Mouse (Mus musculus) heart, adult 18-20 months (tissue): ENCODE results near the gene Fkbp2. TPM values are rescaled to one million over a fixed set of nuclear protein-coding genes. Genes with fewer than 3 reads are reported as not detected.
A peak's percentile ranks its signal among the peaks of the same experiment; 100 is the strongest.
"Not testable (repeated sequence)": the region's sequence is repeated elsewhere in the genome, so short reads cannot be mapped to it uniquely, and the experiment has no call there.

Experiments
- DNase-seq, 2 experiments: peaks; one replicate each; pipeline ENCODE4 v3.0.0; 2021 to 2022; ENCODE audit warnings: mixed read lengths in 1 of 2
- total RNA-seq, 2 experiments: library from RNA; stranded (reverse); gene quantifications; 2 replicates each; pipeline ENCODE4 v1.2.3; 2021

Gene Fkbp2
- total RNA-seq, 2 experiments from 2014 or later, result 18.9 to 19.1 TPM

DNA sequence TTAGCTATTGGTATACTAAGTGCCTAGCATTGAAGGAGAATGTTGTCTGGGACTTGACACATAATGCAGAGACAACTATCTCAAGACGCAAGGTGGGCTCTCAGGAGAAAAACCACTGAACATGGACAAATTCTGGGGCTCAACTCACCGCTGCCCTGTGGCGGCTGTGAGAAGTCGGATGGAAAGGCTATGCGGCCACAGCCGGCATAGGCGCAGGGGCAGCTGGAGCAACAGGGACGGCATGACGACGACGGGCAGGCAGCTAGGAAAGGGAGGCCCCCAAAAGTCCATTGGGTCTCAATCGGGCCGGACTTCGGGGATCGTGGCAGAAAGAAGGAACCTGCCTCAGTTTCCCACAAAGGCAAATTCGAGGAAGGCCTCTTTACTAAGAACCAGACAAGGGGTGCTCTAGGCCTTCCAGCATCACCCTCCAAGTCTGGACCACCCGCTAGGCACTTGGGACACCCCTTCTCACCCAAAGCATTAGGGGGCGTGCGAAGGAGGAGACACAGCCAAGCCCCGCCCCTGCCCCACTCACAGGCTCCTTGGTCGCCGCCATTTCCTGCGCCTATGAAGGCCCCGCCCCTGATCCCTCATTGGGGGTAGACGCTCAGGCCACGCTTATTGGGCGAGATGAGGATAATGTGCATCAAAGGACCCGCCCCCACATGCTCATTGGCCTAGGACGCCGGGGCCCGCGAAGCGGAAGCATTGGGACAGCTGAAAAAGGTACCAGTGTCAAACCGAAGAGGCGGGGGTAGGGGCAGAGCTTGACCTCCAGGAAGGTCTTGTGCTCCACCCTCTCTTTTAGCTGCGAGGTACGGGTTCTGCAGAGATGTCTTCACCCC lies 11.9 kb upstream of the Fkbp2 start, which contains the start of gene Dnajc4:
TSS of gene Dnajc4 (minus strand) at position 562 of the 848 bp plus-strand sequence.
- peak; percentile 96 to 98 for DNase-seq

DNA sequence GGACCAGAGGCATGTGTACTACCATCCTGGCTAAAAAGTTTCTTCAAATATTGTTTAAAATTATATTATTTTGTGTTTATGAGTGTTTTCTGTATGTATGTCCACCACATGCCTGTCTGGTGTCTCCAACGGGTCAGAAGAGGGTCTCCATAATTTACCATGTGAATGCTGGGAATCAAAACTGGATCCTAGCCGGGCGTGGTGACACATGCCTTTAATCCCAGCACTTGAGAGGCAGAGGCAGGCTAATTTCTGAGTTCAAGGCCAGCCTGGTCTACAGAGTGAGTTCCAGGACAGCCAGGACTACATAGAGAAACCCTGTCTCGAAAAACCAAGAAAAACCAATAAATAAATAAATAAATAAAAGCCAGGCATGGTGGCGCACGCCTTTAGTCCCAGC lies 10.9 kb upstream of the Fkbp2 start:
- DNase-seq, result not testable (repeated sequence)

DNA sequence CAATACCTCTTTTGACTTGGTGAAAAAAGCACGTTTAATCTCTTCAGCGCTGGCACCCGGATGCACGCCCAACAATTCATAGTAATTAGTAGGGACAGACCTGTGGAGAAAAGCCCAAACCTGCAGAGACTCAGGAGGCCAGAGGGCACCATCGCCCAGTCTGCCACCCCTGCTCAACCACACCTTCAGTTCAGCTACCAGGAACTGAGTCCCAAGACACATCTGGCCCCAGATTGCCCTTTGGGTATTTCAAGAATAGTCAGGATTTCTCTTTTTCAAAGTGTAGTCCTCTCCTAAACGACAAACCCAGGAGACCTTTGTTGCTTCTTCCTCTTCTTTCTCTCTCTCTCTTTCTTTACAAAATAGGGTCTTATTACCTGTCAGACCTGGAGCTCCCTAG lies 10.4 kb upstream of the Fkbp2 start:
- no peak for DNase-seq

DNA sequence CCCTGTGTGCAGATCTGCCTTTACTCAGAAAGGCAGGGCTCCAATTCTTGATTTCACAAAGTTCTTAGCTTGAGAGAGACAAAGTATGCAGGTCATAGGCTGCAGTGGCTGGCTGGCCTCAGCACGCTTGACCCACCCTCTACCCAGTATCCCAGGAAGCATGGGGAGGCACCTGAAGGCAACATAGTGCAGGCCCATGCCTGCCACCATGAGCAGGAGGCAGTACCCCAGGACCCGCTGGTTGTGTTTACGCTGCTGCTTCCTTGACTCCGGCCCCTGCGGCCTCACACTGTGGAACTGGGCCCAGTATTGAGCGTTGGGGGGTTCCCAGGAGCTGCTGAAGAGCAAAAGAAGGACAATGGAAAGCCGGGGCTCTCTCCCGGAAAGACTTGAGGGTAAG lies 8.9 kb upstream of the Fkbp2 start:
- no peak for DNase-seq

DNA sequence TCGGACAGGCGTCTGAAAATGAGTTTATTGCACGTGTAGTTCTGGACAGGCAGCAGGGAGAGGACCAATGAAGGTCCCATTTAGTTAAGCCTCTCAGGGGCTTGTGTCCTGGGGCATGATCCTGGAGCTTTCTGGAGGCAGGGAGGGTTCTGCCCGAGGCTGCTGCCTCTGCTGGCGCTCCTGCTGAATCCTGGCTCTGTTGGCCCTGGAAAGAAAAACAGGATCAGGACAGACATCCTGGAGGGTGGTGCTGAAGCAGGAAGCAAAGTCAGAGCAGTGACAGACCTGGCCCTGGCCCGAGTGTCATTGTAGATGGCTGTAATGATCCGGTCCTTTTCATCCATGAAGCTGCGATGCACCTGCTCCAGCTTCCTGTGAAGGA lies 7.6 kb upstream of the Fkbp2 start:
- DNase-seq, result no peak

DNA sequence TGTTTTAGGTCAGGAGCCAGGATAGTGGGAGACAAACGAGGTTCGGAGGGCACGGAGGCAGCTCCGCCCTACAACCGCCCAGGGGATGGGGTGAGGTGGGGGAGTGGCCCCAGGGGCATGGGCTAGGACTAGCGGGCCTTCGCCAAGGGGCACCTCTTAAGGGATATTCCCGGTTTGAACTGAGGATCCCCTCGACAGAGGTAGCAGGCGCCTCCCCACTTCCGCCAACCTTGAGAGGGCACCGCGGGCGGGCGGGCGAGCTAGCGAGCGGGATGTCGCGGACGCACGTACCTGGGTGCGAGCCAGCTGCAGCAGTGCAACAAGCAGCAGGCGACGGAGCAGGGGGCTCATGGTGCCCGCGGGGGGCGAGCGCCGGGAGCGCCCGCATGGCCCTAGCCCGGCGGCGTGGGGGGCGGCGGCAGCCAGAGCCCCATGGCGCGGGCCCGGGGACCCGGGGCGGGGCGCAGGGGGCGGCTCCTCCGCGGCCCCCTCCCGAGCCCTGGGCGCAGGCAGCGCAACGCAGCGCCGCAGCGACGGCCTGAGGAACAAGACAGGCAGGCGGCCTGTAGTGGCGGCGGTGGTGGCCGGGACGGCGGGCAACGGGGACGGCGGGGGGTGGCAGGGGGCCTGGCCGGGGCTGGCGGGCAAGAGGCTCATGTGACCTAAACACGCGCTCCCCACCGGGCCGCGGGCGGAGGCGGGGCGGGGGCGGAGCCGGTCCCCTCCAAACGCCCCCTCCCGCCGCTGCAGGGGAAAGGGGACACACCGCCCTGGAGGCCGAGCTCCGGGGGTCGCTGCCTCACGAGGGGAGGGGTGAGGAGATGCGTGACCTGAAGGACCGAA lies 7.0 kb upstream of the Fkbp2 start, which contains the start of gene Vegfb:
TSS of gene Vegfb (minus strand) at position 591 of the 843 bp plus-strand sequence.
- DNase-seq, result peak; percentile 81

DNA sequence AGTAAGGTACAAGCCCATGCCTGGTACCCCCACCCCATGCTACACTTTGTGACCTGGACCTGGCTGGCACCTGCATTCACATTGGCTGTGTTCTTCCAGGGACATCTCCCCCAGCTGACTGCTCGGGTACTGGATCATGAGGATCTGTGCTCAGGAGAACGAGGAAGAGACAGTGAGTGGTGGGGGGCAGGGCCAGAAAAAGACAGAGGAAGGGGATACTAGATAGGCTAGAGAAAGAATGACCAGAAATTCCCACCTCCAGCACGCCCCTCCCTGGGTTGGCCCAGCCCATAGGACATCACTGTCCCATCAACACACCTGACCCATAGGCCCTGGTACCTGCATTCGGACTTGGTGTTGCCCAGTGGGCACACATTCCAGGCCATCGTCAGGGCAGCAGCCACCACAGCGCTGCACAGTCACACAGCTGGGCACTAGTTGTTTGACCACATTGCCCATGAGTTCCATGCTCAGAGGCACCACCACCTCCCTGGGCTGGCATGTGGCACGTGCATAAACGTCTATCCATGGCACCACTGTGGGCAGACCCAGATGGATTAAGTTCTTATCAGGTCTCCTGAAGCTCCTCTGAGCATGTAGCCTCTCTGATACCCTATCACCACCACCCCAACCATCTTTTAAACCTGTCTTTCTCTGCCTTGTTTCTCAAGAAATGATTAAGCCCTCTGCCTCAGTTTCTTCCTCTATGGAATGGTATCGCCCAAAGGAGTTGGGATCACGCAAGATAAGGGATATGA lies 5.8 kb upstream of the Fkbp2 start:
- DNase-seq, result no peak

DNA sequence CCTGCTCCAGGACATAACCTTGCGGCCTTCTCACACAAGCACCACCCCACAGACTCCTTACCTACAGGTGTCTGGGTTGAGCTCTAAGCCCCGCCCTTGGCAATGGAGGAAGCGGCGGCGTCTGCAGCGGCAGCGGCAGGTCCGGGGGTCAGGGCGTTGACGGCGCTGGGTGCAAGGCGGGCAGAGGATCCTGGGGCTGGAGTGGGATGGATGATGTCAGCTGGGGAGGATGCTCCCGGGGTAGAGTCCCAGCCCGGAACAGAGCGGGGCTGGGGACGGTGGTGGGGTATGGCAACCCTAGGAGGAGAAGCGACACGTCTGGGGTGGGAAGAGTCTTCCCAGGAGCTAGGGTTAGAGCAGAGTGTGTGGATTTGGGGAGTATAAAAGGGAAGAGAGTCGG lies 5.0 kb upstream of the Fkbp2 start:
- no peak for DNase-seq

DNA sequence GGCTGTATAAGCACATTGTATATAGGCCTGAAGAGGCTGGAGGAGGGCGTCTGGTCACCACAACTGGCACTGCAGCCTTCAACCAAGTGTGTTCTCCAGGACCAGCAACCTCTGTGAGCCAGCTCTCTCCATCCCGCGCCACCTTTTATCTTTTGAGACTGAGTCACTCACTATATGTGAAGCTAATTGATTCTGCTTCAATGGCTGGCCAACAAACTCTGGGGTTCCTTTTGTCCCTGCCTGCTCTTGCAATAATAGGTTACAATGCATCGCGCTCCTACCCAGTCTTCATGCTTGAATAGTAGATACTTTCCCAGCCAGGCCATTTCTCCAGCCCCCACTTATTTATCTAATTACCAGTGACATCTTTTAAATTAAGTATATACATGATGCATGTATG lies 3.3 kb upstream of the Fkbp2 start:
- no peak for DNase-seq

DNA sequence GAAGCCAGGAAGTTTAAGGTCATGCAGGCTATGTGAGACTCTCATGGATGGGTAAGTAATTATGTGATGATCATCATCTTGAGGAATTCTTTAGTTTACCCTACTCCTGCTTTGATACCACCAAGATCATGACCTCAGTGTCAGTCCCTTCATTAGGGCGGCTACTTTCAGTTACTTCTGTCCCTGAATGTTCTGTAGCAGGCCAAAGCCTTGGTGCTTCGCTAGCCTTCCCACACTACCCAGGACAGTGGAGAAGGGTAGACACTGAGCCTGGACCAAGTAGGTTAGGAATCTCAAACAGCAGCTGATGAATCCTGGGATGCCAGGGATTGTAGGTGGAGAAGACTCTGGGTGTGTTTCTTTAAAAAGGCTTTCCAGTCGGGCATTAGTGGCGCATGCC lies 1.2 kb upstream of the Fkbp2 start:
- DNase-seq, result no peak

DNA sequence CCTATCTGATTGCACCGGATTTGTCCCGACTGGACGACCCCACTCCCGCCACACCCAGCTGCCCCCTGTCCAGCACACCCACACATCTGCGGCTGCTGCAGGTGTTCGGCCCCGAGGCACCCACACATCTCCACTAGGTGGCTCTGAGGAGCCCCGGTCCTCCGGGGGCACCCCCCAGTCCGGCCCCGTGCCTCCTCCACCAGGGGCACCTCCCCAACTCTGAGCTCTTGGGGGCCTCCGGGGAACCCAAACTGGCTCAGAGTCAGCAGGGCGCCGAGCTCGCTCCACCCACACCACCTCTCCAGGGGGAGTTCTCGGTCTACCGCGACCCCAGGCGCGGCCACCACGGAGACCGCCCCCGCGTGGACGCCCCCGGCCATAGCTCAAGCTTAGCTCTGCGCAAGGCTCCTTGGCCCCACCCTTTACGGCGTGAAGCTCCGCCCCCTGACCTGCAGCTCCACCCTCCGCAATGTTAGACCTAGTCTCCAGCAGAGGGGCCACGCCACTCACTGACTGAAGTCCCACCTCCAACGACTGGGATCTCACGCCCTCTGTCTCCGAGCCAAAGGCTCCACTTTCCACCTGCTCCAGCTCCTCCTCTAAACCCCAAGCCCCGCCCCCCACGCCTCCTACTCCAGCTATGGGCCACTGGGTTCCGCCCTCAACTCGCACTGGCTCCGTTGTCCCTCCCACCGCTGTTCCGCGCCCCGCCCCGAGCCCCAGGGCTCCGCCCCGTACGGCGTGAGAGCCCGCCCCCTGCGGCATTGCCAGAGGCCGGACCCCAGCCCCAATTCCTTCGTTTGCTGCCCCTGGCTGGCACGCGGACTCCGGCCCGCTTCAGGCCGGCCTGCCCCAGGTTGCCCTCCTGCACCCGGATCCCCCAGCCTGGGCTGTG lies 568 bp downstream of the Fkbp2 start:
- DNase-seq, result peak; percentile 100

DNA sequence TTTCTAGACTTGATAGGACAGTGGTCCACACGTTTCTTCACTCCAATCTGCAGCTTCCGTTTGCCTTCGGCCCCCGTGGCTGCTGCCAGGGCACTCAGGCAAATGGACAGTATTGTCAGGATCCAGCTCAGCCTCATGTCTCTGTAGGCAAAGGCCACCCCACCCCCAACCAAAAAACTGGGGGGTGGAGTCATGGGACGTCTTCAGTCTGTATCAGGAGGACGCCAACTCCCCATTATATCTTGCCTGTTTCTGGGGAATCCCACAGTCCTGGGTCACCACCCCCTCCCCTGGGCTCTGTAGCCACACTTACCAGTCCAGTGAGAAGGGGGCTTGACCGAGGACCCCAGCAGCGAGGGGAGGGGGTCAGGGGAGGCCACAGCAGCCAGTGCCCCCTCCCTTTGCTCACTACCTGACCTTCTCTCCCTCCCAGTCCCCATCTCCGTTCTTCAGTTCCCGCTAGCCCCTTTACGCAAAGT lies 1.3 kb downstream of the Fkbp2 start:
- peak in 1 of 2 experiments; percentile 53 for DNase-seq

DNA sequence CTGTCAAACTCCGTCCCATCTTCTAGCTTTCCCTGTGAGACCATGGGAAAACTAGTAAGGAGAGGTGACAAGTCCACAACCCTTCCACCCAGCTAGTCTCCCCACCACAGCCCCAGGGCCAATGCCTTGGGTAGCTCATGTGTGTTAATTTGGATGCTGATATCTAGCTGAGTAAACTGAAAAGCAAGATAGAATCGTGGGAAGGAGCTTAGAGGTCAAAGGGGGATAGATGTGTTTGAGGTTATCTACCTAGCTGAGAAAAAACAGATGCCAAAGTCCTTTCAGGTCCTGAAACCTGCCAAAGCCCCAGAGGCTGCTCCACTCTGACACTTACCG lies 1.7 kb downstream of the Fkbp2 start:
- DNase-seq, result no peak

DNA sequence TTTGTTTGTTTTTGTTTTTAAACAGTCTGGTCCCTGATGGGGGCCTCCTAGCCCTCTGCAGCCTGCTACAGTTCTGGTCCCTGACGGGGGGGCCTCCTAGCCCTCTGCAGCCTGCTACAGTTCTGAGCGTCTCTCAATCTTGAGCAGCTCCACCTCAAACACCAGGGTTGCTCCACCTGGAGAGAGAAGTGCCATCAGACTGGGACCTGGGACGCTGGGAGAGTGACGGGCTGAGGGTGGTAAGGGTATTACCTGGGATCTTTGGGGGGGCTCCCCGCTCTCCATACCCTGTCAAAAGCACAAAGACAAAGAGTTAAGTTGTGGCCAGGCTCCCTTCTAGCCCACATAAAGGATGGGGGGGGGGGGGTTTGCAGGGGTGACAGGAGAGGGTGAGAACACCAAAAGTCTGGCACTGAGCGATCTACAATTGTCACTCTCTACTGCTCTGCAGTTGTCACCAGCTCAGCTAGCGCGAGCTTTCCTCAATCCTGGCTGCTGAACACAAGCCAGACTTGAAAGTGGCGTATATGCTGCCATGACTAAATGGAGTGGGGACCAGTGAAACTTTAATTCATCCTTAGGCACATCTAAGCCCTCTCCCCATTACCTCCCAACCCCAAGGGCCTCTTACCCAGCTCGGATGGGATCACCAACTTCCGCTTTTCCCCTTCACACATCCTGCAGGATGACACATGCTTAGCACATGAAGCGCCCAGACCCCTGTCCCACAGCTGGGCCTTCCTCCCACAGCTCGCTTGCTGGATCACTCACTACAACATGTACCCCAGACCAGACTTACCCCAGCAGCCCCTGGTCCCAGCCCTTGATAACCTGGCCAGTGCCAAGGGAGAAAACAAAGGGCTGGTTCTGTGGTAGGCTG lies 2.3 kb downstream of the Fkbp2 start:
- DNase-seq, result no peak

DNA sequence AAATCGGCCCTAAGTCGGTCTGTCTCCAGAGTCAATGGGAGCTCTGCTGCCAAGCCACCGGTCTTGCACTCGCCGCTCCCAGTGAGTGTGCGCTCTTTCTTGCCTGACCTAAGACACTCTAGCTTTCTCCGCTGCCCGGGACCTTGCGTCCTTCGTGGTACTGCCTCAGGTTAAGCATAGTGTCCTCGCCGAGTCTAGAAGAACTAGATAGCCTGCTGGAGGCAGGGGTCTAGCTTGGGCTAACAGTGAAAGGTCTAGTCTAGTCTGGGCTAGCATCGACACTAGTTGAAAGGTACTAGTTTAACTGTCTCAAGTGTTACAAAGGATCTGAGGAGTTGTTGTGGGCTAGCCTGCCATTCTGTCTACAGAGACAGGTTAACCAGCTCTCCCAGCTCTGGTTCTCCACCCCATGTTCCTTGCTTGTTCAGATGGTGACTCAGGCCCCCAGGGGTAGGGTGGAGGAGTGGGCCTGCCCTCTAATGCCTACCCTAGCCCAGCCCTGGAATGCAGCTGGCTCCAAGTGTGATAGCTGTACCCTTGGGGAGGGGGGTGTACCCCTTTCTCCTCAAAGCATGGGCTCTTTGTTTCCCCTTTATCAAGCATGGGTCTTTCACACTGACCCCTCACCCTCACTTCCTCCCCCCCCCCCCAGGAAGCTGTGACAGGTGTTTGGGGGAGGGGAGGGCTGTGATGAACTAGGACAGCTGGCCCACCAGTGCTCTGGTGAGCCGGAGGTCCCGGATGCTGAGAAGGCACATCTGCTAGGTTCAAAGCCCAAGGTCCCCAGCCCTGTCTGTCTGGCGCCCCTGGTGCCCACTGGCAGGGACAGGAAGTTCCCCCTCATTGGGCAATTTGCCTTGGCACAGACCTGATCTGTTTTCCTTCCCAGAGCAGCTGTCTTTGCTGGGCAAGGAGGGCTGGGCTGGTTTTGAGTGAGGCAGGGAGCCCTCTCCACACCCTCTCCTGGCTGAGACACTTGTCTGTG lies 4.5 kb downstream of the Fkbp2 start, which contains the start of gene Plcb3:
TSS of gene Plcb3 (minus strand) at position 934 of the 985 bp plus-strand sequence.
- DNase-seq, result peak; percentile 69 to 80

DNA sequence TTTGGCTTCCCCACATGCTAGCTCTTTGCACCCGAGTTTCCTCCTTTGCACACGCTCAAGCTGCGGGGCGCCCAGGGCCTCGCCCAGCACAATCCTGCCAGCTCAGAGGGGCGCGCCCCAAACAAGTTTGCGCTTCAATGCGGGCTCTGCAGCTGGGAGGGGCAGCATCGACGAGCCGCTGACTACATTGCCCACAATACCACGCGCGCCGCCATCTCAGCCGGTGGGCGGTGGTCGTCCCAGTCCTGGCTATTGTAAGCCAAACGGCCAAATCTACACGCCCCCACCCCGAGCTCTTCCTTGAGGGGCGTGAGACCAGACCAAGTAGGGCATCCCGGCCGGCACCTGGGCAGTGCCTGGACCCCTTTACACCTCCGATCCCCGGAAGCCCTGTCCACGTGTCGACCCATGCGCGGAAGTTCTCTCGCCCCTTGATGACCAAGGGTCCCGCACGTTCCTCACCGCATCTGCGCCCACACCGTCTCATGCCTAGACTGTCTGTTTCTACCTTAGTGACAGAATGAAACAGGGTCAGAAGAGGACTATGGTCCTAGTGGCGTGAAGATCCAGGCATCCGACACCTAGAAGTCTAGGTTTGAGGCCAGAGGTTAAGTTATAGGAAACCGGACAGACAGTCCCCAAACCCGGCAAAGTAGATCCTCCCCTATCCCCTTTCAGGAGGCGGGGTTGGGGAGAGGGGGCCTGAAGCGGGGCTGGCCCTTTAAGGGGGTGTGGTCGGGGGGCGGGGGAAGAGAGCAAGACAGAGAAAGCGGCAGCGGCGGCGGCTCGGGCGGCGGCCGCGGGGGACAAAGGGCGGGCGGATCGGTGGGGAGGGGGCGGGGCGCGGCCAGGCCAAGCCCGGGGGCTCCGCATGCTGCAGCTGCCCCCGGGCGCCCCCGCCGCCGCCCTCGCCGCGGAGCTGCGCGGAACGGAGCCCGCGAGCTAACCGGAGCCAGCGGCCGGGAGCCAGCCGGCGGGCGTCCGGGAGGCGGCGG lies 5.8 kb downstream of the Fkbp2 start, which contains the start of gene Ppp1r14b:
TSS of gene Ppp1r14b (plus strand) at position 758 of the 995 bp plus-strand sequence.
- DNase-seq, result peak; percentile 86 to 89

DNA sequence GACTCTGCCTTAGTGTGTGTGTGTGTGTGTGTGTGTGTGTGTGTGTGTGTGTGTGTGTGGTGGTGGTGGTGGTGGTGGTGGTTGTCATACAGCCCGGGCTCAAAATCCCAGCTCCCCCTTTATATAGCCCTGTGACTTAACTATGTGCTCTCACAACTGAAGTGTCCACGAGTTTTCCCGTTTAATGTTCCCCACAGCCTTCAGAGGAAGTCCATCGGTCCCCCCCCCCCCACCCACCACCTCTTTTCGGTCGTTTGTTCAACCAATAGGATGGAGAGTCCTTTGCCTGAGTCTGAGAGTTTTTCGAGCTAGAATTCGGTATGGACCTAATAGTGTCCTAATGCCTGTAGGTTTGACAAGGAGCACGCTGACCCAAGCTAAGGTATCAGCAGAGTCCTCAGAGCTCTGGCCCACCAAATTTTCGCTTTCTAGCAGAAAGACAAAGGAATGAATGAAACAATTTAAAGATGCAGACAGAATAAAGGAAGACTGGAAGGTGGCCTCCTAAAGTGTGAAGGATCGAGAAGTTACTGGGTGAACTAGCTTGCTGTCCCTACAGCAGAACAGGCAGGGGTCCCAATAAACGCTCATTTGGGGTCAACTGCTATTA lies 6.6 kb downstream of the Fkbp2 start:
- DNase-seq, result no peak
